ENCODE assay signal across 28 mouse cellular contexts in genomic region chr4:102976290-102977275, GRCm38 (mm10). TPM values are rescaled to one million over a fixed set of nuclear protein-coding genes. Genes with fewer than 3 reads are reported as not detected.
A peak's percentile ranks its signal among the peaks of the same experiment; 100 is the strongest.
DNase-seq lines count a peak whose midpoint lies in the region; ATAC-seq lines count a peak whose summit lies in the region.
"Had no signal": no experiment of that assay in that cellular context is flagged by ENCODE, and none has a peak within 500 bp of the region (broad histone marks: within the 10 kb centered on the region; RNA-seq: fewer than 3 reads in every experiment).

No protein-coding gene starts in this region.

- no peak overlapping the region for H3K4me2 ChIP-seq in hindbrain, embryonic 14.5 days (replicated peaks)
- no peak overlapping the region for H3K4me2 ChIP-seq in midbrain, embryonic 14.5 days (ENCODE audit: low read length)
- no peak overlapping the region for H3K4me2 ChIP-seq in midbrain, embryonic 13.5 days (replicated peaks)
- H3K4me2 ChIP-seq: heart, embryonic 11.5 days; kidney, embryonic 15.5 days; limb, embryonic 13.5 days had no signal

- DNase-seq in hindbrain, embryonic 10.5 days (ENCODE audit: low spot score) = peak; percentile 23
- DNase-seq in hindbrain, embryonic 14.5 days (ENCODE audit: low spot score) = no peak
- DNase-seq in midbrain, embryonic 14.5 days = peak; percentile 24
- DNase-seq in embryo, embryonic 11 days = peak; percentile 34
- no peak for DNase-seq in kidney, adult 11 months
- DNase-seq in cerebellum, adult 11-12 months = no peak
- DNase-seq: adrenal gland, postnatal 25 days; B cell, adult 2 months; cerebellum, adult 18-20 months; cerebellum, postnatal 36 days; gastrocnemius, adult 2 months; heart, postnatal 14 days; kidney, postnatal 4 days; lung, postnatal 10 days; right cerebral cortex, postnatal 4 days; thymus, adult 2 months had no signal

- H3K36me3 ChIP-seq in hindbrain, embryonic 10.5 days = no peaks in the 10 kb centered on the region
- H3K36me3 ChIP-seq in hindbrain, embryonic 14.5 days (replicated peaks; ENCODE audit: control insufficient read depth, insufficient read depth) = no peaks in the 10 kb centered on the region
- H3K36me3 ChIP-seq in midbrain, embryonic 14.5 days (ENCODE audit: control insufficient read depth, insufficient read depth, low read length) = no peaks in the 10 kb centered on the region
- H3K36me3 ChIP-seq in midbrain, embryonic 13.5 days = no peaks in the 10 kb centered on the region
- H3K36me3 ChIP-seq: hindbrain, embryonic 15.5 days; kidney, embryonic 15.5 days; limb, embryonic 13.5 days had no signal

- no peak overlapping the region for H3K27ac ChIP-seq in hindbrain, embryonic 10.5 days
- H3K27ac ChIP-seq in hindbrain, embryonic 14.5 days = no peak overlapping the region
- no peak overlapping the region for H3K27ac ChIP-seq in midbrain, embryonic 14.5 days (replicated peaks; ENCODE audit: low read depth, low read length)
- H3K27ac ChIP-seq in midbrain, embryonic 13.5 days = no peak overlapping the region
- H3K27ac ChIP-seq: gastrocnemius, adult 2 months; hindbrain, embryonic 15.5 days; kidney, embryonic 15.5 days; limb, embryonic 13.5 days had no signal

- WGBS in hindbrain, embryonic 10.5 days = 15% methylated on average over 12 of the region's 12 CpGs
- 20% methylated on average over 12 of the region's 12 CpGs for WGBS in hindbrain, embryonic 14.5 days
- 12% methylated on average over 12 of the region's 12 CpGs for WGBS in midbrain, embryonic 14.5 days
- 12% methylated on average over 12 of the region's 12 CpGs for WGBS in midbrain, embryonic 13.5 days

- no peaks in the 10 kb centered on the region for H3K9me3 ChIP-seq in hindbrain, embryonic 10.5 days
- H3K9me3 ChIP-seq in hindbrain, embryonic 14.5 days (ENCODE audit: control insufficient read depth, low read length) = no peaks in the 10 kb centered on the region
- H3K9me3 ChIP-seq in midbrain, embryonic 14.5 days (ENCODE audit: control insufficient read depth, low read length) = no peaks in the 10 kb centered on the region
- H3K9me3 ChIP-seq in midbrain, embryonic 13.5 days = no peaks in the 10 kb centered on the region
- H3K9me3 ChIP-seq: hindbrain, embryonic 15.5 days; kidney, embryonic 15.5 days; limb, embryonic 13.5 days had no signal

- H3K9ac ChIP-seq in hindbrain, embryonic 14.5 days = no peak overlapping the region
- no peak overlapping the region for H3K9ac ChIP-seq in midbrain, embryonic 14.5 days (replicated peaks; ENCODE audit: low read length)
- no peak overlapping the region for H3K9ac ChIP-seq in midbrain, embryonic 13.5 days (replicated peaks)
- H3K9ac ChIP-seq: hindbrain, embryonic 15.5 days; kidney, embryonic 15.5 days; limb, embryonic 13.5 days had no signal

- H3K4me3 ChIP-seq in hindbrain, embryonic 10.5 days = no peak overlapping the region
- H3K4me3 ChIP-seq in hindbrain, embryonic 14.5 days (replicated peaks; ENCODE audit: low read length) = no peak overlapping the region
- no peak overlapping the region for H3K4me3 ChIP-seq in midbrain, embryonic 14.5 days (replicated peaks; ENCODE audit: low read depth, low read length)
- H3K4me3 ChIP-seq in midbrain, embryonic 13.5 days (replicated peaks) = no peak overlapping the region
- H3K4me3 ChIP-seq: gastrocnemius, adult 2 months; hindbrain, embryonic 15.5 days; kidney, embryonic 15.5 days; limb, embryonic 13.5 days had no signal

- no peak for ATAC-seq in hindbrain, embryonic 14.5 days (ENCODE audit: low FRiP score)
- no peak for ATAC-seq in midbrain, embryonic 14.5 days (ENCODE audit: low FRiP score, low TSS enrichment)
- ATAC-seq in midbrain, embryonic 13.5 days = no peak
- ATAC-seq: activated CD4-positive, CD25-positive, alpha-beta regulatory T cell, adult 4 months; intestine, embryonic 16.5 days had no signal

- peaks cover 30% of the 10 kb centered on the region for H3K4me1 ChIP-seq in hindbrain, embryonic 10.5 days (replicated peaks)
- H3K4me1 ChIP-seq in hindbrain, embryonic 14.5 days (replicated peaks; ENCODE audit: control insufficient read depth, insufficient read depth, low read length) = peaks cover 13% of the 10 kb centered on the region
- H3K4me1 ChIP-seq in midbrain, embryonic 14.5 days (ENCODE audit: control insufficient read depth, insufficient read depth, low read length) = peaks cover 9% of the 10 kb centered on the region
- peaks cover 24% of the 10 kb centered on the region for H3K4me1 ChIP-seq in midbrain, embryonic 13.5 days (replicated peaks)

- peaks cover 39% of the 10 kb centered on the region for H3K27me3 ChIP-seq in hindbrain, embryonic 10.5 days (ENCODE audit: insufficient read depth, poor library complexity, severe bottlenecking)
- H3K27me3 ChIP-seq in hindbrain, embryonic 14.5 days (ENCODE audit: control insufficient read depth, insufficient read depth, low read length) = peaks cover 4% of the 10 kb centered on the region; the same call in 1 of the 2 replicates
- peaks cover 4% of the 10 kb centered on the region; the same call in 1 of the 2 replicates for H3K27me3 ChIP-seq in midbrain, embryonic 14.5 days (ENCODE audit: control insufficient read depth, insufficient read depth, low read length)
- peaks cover 23% of the 10 kb centered on the region for H3K27me3 ChIP-seq in midbrain, embryonic 13.5 days
- H3K27me3 ChIP-seq: hindbrain, embryonic 15.5 days had no signal

RNA-seq across cellular contexts. Expression of gene Tctex1d1, which starts 1.8 kb away (rescaled TPM):
- 0.55 and 3.2 TPM in 2 replicates for polyA plus RNA-seq in hindbrain, embryonic 10.5 days (2016; fragmentation: Nextera tagmentation; extraction: Ambion mirVana)
- polyA plus RNA-seq in hindbrain, embryonic 14.5 days (2014; fragmentation: Nextera tagmentation; extraction: Ambion mirVana) = 3.7 and 4.5 TPM in 2 replicates
- polyA plus RNA-seq in midbrain, embryonic 14.5 days (2014; fragmentation: Nextera tagmentation; extraction: Ambion mirVana) = 0.61 and 1.2 TPM in 2 replicates
- polyA plus RNA-seq in midbrain, embryonic 13.5 days (2015; fragmentation: Nextera tagmentation; extraction: Ambion mirVana) = 0.41 and 0.74 TPM in 2 replicates
- polyA plus RNA-seq: heart, embryonic 11.5 days had no signal

RNA-seq across cellular contexts. Expression of gene Insl5, which starts 50.1 kb away (rescaled TPM):
- polyA plus RNA-seq in hindbrain, embryonic 10.5 days (2016; fragmentation: Nextera tagmentation; extraction: Ambion mirVana) = not detected in 2 replicates
- polyA plus RNA-seq in hindbrain, embryonic 14.5 days (2014; fragmentation: Nextera tagmentation; extraction: Ambion mirVana) = 0.51 TPM in 1 of 2 replicates, not detected in the other
- polyA plus RNA-seq in midbrain, embryonic 14.5 days (2014; fragmentation: Nextera tagmentation; extraction: Ambion mirVana) = not detected in 2 replicates
- 0.24 TPM in 1 of 2 replicates, not detected in the other for polyA plus RNA-seq in midbrain, embryonic 13.5 days (2015; fragmentation: Nextera tagmentation; extraction: Ambion mirVana)
- polyA plus RNA-seq: activated CD4-positive, CD25-positive, alpha-beta regulatory T cell, adult 4 months; embryonic facial prominence, embryonic 14.5 days; gonadal fat pad, adult 2 months; limb, embryonic 13.5 days; liver, embryonic 16.5 days; stomach, embryonic 16.5 days; urinary bladder, adult 2 months had no signal

Comparison
In these comparisons a context has a peak if more than half of its experiments do, and no peak if none do; other contexts are left out.
1. DNase-seq: peak in hindbrain, embryonic 10.5 days (single experiment), midbrain, embryonic 14.5 days (single experiment) and embryo, embryonic 11 days (single experiment); none in hindbrain, embryonic 14.5 days (single experiment), kidney, adult 11 months (single experiment) and cerebellum, adult 11-12 months (single experiment).